Mouse (Mus musculus) MN1 (cell line): ENCODE measurements around the gene Spsb1.

Experiments
- DNase-seq: peaks from one replicate; pipeline ENCODE4 v3.0.0-alpha.2; 2016; ENCODE audit warnings: low spot score

The Spsb1 gene

GRCm38 (mm10) chr4:149882139-149882916 is 72.5 kb downstream of the Spsb1 start:
- DNase-seq, result no peak

GRCm38 (mm10) chr4:149880908-149881307 is 73.9 kb downstream of the Spsb1 start:
- no peak for DNase-seq

- DNase-seq, result no peak
Measured at GRCm38 (mm10) chr4:149879980-149880379, 74.9 kb downstream of the Spsb1 start.

GRCm38 (mm10) chr4:149878021-149878449 is 76.8 kb downstream of the Spsb1 start:
- DNase-seq, result no peak

- no peak for DNase-seq
Measured at GRCm38 (mm10) chr4:149877202-149877601, 77.6 kb downstream of the Spsb1 start.

- no peak for DNase-seq
Measured at GRCm38 (mm10) chr4:149876761-149877160, 78.1 kb downstream of the Spsb1 start.

- peak; percentile 9 for DNase-seq
Measured at GRCm38 (mm10) chr4:149875986-149876501, 78.8 kb downstream of the Spsb1 start.

- no peak for DNase-seq
Measured at GRCm38 (mm10) chr4:149875296-149875695, 79.5 kb downstream of the Spsb1 start.

GRCm38 (mm10) chr4:149872236-149872635 is 82.6 kb downstream of the Spsb1 start:
- DNase-seq, result no peak

GRCm38 (mm10) chr4:149871582-149871981 is 83.3 kb downstream of the Spsb1 start:
- DNase-seq, result no peak

GRCm38 (mm10) chr4:149871014-149871413 is 83.8 kb downstream of the Spsb1 start:
- DNase-seq, result no peak

GRCm38 (mm10) chr4:149870412-149870811 is 84.4 kb downstream of the Spsb1 start:
- DNase-seq, result no peak

- DNase-seq, result no peak
Measured at GRCm38 (mm10) chr4:149868725-149869124, 86.1 kb downstream of the Spsb1 start.

- no peak for DNase-seq
Measured at GRCm38 (mm10) chr4:149868009-149868408, 86.8 kb downstream of the Spsb1 start.

- DNase-seq, result no peak
Measured at GRCm38 (mm10) chr4:149867351-149867750, 87.5 kb downstream of the Spsb1 start.

- no peak for DNase-seq
Measured at GRCm38 (mm10) chr4:149864395-149864794, 90.4 kb downstream of the Spsb1 start.

GRCm38 (mm10) chr4:149863522-149863921 is 91.3 kb downstream of the Spsb1 start:
- no peak for DNase-seq

- DNase-seq, result no peak
Measured at GRCm38 (mm10) chr4:149860393-149860792, 94.5 kb downstream of the Spsb1 start.

- no peak for DNase-seq
Measured at GRCm38 (mm10) chr4:149858584-149858983, 96.3 kb downstream of the Spsb1 start.

- no peak for DNase-seq
Measured at GRCm38 (mm10) chr4:149858097-149858496, 96.7 kb downstream of the Spsb1 start.

- no peak for DNase-seq
Measured at GRCm38 (mm10) chr4:149857688-149858087, 97.2 kb downstream of the Spsb1 start.

- no peak for DNase-seq
Measured at GRCm38 (mm10) chr4:149855892-149856807, 98.7 kb downstream of the Spsb1 start.
